Mouse (Mus musculus) intestine, embryonic 16.5 days (tissue): ENCODE measurements around the gene Klrb1b. TPM values are rescaled to one million over a fixed set of nuclear protein-coding genes. Genes with fewer than 3 reads are reported as not detected.
"Not testable (repeated sequence)": the region's sequence is repeated elsewhere in the genome, so short reads cannot be mapped to it uniquely, and the experiment has no call there.

Experiments used
- ATAC-seq: fragments of 200-750 bp; cut with Nextera tagmentation; 2 replicates; pipeline ENCODE4 v1.8.0; 2017; ENCODE audit warnings: moderate TSS enrichment, moderate library complexity
- H3K27ac ChIP-seq: fragments of 300-500 bp; sonication (generic); 2 replicates; pipeline ENCODE4 v1.5.1; 2014; ENCODE audit warnings: mild to moderate bottlenecking, low read length
- H3K27me3 ChIP-seq: fragments of 300-500 bp; sonication (generic); replicated peaks from 2 replicates; pipeline ENCODE4 v1.6.1; 2014; ENCODE audit warnings: low read length, control low read depth, mixed read lengths; ENCODE audit not compliant: control insufficient read depth, insufficient read depth
- H3K36me3 ChIP-seq: fragments of 300-500 bp; sonication (generic); 2 replicates; pipeline ENCODE4 v1.6.1; 2014; ENCODE audit warnings: low read length, control low read depth; ENCODE audit not compliant: control insufficient read depth, insufficient read depth
- H3K4me1 ChIP-seq: fragments of 300-500 bp; sonication (generic); 2 replicates; pipeline ENCODE4 v1.6.1; 2014; ENCODE audit warnings: low read length, control low read depth, mixed read lengths; ENCODE audit not compliant: control insufficient read depth, insufficient read depth
- H3K4me2 ChIP-seq: fragments of 300-500 bp; sonication (generic); 2 replicates; pipeline ENCODE4 v1.6.1; 2014; ENCODE audit warnings: low read depth, low read length, control low read depth
- H3K4me3 ChIP-seq: fragments of 300-500 bp; sonication (generic); 2 replicates; pipeline ENCODE4 v1.5.1; 2014; ENCODE audit warnings: mild to moderate bottlenecking, low read length
- H3K9ac ChIP-seq: fragments of 300-500 bp; sonication (generic); 2 replicates; pipeline ENCODE4 v1.6.1; 2014; ENCODE audit warnings: low read depth, low read length
- H3K9me3 ChIP-seq: fragments of 300-500 bp; sonication (generic); 2 replicates; pipeline ENCODE4 v1.6.1; 2016; ENCODE audit warnings: low read length, control low read depth; ENCODE audit not compliant: control insufficient read depth
- WGBS: fragments of 180-500 bp; shearing (Covaris S2); extraction: QIAGEN DNeasy Blood & Tissue Kit; methylation state at CpG from one replicate; pipeline ENCODE4 v1.1.7; 2014; 5-methylcytosine and 5-hydroxymethylcytosine counted together
- polyA plus RNA-seq: library from polyadenylated mRNA; unstranded; fragments of >200 nt; fragmentation: Nextera tagmentation; extraction: Ambion mirVana; gene quantifications from 2 replicates; pipeline ENCODE4 v1.2.1, GENCODE M21; 2015

The Klrb1b gene
- polyA plus RNA-seq, 1 experiment from 2014 or later, result 1.1 TPM

GRCm38 (mm10) chr6:128842945-128843478 lies 16.9 kb upstream of the Klrb1b start:
- Histone ChIP-seq H3K4me2 (peak overlapping the region; percentile 79), H3K36me3 (no peaks in the 10 kb centered on the region), H3K4me1 (peaks cover 11% of the 10 kb centered on the region), H3K4me3 (peak overlapping the region; percentile 90), H3K9ac (peak overlapping the region; percentile 93), H3K27me3 (no peaks in the 10 kb centered on the region), H3K9me3 (no peaks in the 10 kb centered on the region), H3K27ac (peak overlapping the region; percentile 96)
- under 1% methylated on average over 44 of the region's 44 CpGs for WGBS
- peak; percentile 69 for ATAC-seq

GRCm38 (mm10) chr6:128842356-128842944 lies 16.3 kb upstream of the Klrb1b start:
- WGBS, result under 1% methylated on average over 20 of the region's 20 CpGs
- Histone ChIP-seq H3K9ac (peak overlapping the region; percentile 93), H3K4me2 (peak overlapping the region; percentile 76), H3K27ac (peak overlapping the region; percentile 96), H3K4me3 (peak overlapping the region; percentile 90), H3K27me3 (no peaks in the 10 kb centered on the region), H3K4me1 (peaks cover 13% of the 10 kb centered on the region), H3K36me3 (no peaks in the 10 kb centered on the region), H3K9me3 (no peaks in the 10 kb centered on the region)
- ATAC-seq, result no peak

GRCm38 (mm10) chr6:128841327-128842089 lies 15.4 kb upstream of the Klrb1b start:
- Histone ChIP-seq H3K4me3 (peak overlapping the region; percentile 90), H3K27ac (peak overlapping the region; percentile 96; the same call in 1 of the 2 replicates), H3K9ac (peak overlapping the region; percentile 93; the same call in 1 of the 2 replicates), H3K4me2 (peak overlapping the region; percentile 76), H3K27me3 (no peaks in the 10 kb centered on the region), H3K4me1 (peaks cover 17% of the 10 kb centered on the region), H3K9me3 (no peaks in the 10 kb centered on the region), H3K36me3 (no peaks in the 10 kb centered on the region)
- ATAC-seq, result no peak
- 44% methylated on average over 4 of the region's 4 CpGs for WGBS

DNA sequence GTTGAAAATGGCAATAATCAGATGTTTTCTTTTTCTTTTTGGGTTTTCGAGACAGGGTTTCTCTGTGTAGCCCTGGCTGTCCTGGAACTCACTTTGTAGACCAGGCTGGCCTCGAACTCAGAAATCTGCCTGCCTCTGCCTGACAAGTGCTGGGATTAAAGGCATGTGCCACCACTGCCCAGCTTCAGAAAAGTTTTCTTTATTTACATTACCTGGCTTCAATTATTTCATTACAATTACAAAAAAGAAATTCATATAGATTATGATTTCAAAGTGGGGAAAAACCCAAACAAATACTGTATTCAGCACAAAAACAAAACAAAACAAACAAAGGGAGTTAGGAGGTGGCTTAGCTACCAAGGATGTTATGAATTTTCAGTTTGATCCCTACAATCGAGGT lies 14.5 kb upstream of the Klrb1b start:
- H3K27ac ChIP-seq, ATAC-seq, H3K36me3 ChIP-seq, H3K4me3 ChIP-seq, H3K9me3 ChIP-seq, H3K4me2 ChIP-seq, H3K27me3 ChIP-seq, H3K9ac ChIP-seq: not testable (repeated sequence)
- 89% methylated on average over 3 of the region's 3 CpGs for WGBS
- peaks cover 17% of the 10 kb centered on the region for H3K4me1 ChIP-seq

DNA sequence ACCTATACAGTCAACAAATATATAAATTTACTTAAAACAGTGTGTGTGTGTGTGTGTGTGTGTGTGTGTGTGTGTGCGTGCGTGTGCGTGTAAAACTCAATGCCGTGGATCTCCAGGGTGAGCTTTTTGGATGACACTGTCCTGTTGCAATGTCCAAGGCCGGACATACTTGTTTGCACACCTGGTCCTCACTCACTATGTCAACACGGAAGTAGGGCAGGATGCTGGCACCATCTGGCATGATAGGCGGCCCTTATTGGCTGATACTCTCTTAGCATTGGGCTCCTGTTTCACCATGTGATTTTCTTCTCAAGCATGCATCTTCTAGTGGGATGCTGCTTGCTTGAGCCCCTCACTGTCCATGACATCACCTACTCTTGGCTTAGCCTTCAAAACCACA lies 13.8 kb upstream of the Klrb1b start:
- ATAC-seq, result no peak
- H3K4me1 ChIP-seq, result peaks cover 17% of the 10 kb centered on the region
- H3K9ac ChIP-seq, result 0 out of 2 replicates have a peak overlapping the region, but pooled peaks have one; percentile 68
- H3K4me3 ChIP-seq, result peak overlapping the region; percentile 73
- H3K36me3 ChIP-seq, result no peaks in the 10 kb centered on the region
- WGBS, result 59% methylated on average over 7 of the region's 7 CpGs
- H3K27ac ChIP-seq, result peak overlapping the region; percentile 91; the same call in 1 of the 2 replicates
- H3K9me3 ChIP-seq, result no peaks in the 10 kb centered on the region
- H3K4me2 ChIP-seq, result peak overlapping the region; percentile 77
- no peaks in the 10 kb centered on the region for H3K27me3 ChIP-seq

- H3K4me1 ChIP-seq, result peaks cover 17% of the 10 kb centered on the region
- peak overlapping the region; percentile 91 for H3K27ac ChIP-seq
- peak; percentile 29 for ATAC-seq
- H3K9ac ChIP-seq, result peak overlapping the region; percentile 68
- H3K4me2 ChIP-seq, result peak overlapping the region; percentile 77
- WGBS, result under 1% methylated on average over 17 of the region's 17 CpGs
- H3K27me3 ChIP-seq, result no peaks in the 10 kb centered on the region
- no peaks in the 10 kb centered on the region for H3K36me3 ChIP-seq
- peak overlapping the region; percentile 73 for H3K4me3 ChIP-seq
- no peaks in the 10 kb centered on the region for H3K9me3 ChIP-seq
Observed at GRCm38 (mm10) chr6:128839266-128839771, 13.2 kb upstream of the Klrb1b start.

- H3K27ac ChIP-seq, result peak overlapping the region; percentile 96
- no peaks in the 10 kb centered on the region for H3K36me3 ChIP-seq
- H3K9ac ChIP-seq, result peak overlapping the region; percentile 82
- under 1% methylated on average over 49 of the region's 49 CpGs for WGBS
- peak overlapping the region; percentile 77 for H3K4me2 ChIP-seq
- peak overlapping the region; percentile 73 for H3K4me3 ChIP-seq
- no peaks in the 10 kb centered on the region for H3K9me3 ChIP-seq
- ATAC-seq, result peak; percentile 55
- H3K27me3 ChIP-seq, result no peaks in the 10 kb centered on the region
- peaks cover 14% of the 10 kb centered on the region; the same call in 1 of the 2 replicates for H3K4me1 ChIP-seq
Observed at GRCm38 (mm10) chr6:128838342-128839265, 12.5 kb upstream of the Klrb1b start.

DNA sequence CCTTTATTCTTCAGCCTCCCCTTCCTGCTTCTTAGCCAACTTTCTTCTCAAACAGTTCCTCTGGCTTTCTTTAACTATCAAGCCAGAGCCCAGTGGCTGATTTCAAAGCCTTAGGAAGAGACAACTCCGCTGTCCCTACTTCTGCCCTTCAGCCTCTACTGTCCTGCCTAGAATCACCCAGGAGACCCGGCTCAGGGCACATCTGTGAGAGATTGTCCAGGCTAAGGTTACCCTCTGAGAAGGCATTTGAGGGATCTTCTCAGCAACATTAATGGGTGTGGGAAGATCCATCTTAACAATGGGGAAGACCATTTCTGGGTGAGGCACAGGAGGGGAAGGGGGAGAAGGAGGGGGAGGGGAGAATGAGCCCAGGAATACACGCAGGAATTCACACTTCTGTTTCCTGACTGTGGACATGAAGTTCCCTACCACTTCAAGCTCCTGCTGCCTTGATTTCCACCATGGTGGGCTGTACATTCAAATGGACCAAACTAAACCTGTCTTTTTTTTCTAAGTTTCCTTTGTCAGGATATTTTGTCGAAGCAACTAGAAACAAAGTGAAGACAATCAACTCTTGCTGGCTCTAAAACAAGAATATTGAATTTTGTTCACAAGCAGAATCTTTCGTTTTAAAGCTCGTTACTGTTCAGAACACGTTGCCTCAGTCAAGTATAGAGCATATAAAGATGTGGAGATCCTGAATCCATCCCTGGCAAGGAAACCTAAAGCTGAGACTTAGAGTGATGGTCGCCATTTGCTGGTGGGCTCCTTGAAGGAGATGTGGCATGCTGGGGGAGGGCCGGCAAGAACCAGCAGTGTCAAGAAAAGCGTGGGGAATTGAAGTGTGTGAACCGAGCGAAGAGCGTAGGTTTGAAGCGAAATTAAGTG lies 11.6 kb upstream of the Klrb1b start:
- peak overlapping the region; percentile 55 for H3K4me2 ChIP-seq
- peak overlapping the region; percentile 73 for H3K4me3 ChIP-seq
- 2% methylated on average over 14 of the region's 14 CpGs for WGBS
- peak overlapping the region; percentile 63 for H3K9ac ChIP-seq
- 0 out of 2 replicates have a peak, but pooled peaks have one; percentile 1 for ATAC-seq
- H3K9me3 ChIP-seq, result no peaks in the 10 kb centered on the region
- peaks cover 14% of the 10 kb centered on the region; the same call in 1 of the 2 replicates for H3K4me1 ChIP-seq
- no peaks in the 10 kb centered on the region for H3K36me3 ChIP-seq
- peak overlapping the region; percentile 64 for H3K27ac ChIP-seq
- no peaks in the 10 kb centered on the region for H3K27me3 ChIP-seq
